Mouse (Mus musculus): Measurements from ENCODE around the gene Gm21958. TPM values are rescaled to one million over a fixed set of nuclear protein-coding genes. Genes with fewer than 3 reads are reported as not detected.

Gene Gm21958
- polyA plus RNA-seq, 1 experiment: not detected

- Histone ChIP-seq H3K4me3 (ENCODE audit: insufficient read depth, poor library complexity, severe bottlenecking) (no peak overlapping the region), H3K79me2 (ENCODE audit: control insufficient read depth, insufficient read depth) (peaks cover 7% of the 10 kb centered on the region), H3K79me3 (ENCODE audit: low read depth) (peaks cover 2% of the 10 kb centered on the region), H3K36me3 (ENCODE audit: control insufficient read depth, insufficient read depth) (peaks cover 84% of the 10 kb centered on the region), H3K27me3 (ENCODE audit: control insufficient read depth, insufficient read depth, insufficient read length) (no peaks in the 10 kb centered on the region), H3ac (ENCODE audit: control insufficient read depth, insufficient read length, low read depth) (no peak overlapping the region)
- TF ChIP-seq MYOG (IDR thresholded peaks at IDR 0.05; ENCODE audit: control insufficient read depth, extremely low read depth, insufficient read length): no peak
- TF ChIP-seq MYOD1 (IDR thresholded peaks at IDR 0.05; ENCODE audit: control insufficient read depth, insufficient read length, low read depth): no peak
- no peak for TF ChIP-seq MAX (IDR thresholded peaks at IDR 0.05)
- no peak for TF ChIP-seq CEBPB (IDR thresholded peaks at IDR 0.05; ENCODE audit: low read depth)
Measured at GRCm38 (mm10) chr3:54728100-54728499, 13.9 kb upstream of the Gm21958 start.

- Histone ChIP-seq H3K36me3 (ENCODE audit: control insufficient read depth, insufficient read depth) (peaks cover 81% of the 10 kb centered on the region), H3K79me2 (ENCODE audit: control insufficient read depth, insufficient read depth) (peaks cover 2% of the 10 kb centered on the region), H3K27me3 (ENCODE audit: control insufficient read depth, insufficient read depth, insufficient read length) (no peaks in the 10 kb centered on the region), H3K79me3 (ENCODE audit: low read depth) (no peaks in the 10 kb centered on the region), H3ac (ENCODE audit: control insufficient read depth, insufficient read length, low read depth) (no peak overlapping the region), H3K4me3 (ENCODE audit: insufficient read depth, poor library complexity, severe bottlenecking) (no peak overlapping the region)
- TF ChIP-seq FOSL1 (IDR thresholded peaks at IDR 0.05; ENCODE audit: insufficient read depth, low read length, poor library complexity, severe bottlenecking): no peak
- TF ChIP-seq MYOG (IDR thresholded peaks at IDR 0.05; ENCODE audit: control insufficient read depth, extremely low read depth, insufficient read length): no peak
- TF ChIP-seq MAX (IDR thresholded peaks at IDR 0.05): no peak
- TF ChIP-seq USF1 (IDR thresholded peaks at IDR 0.05; ENCODE audit: low read depth): no peak
- no peak for TF ChIP-seq CTCF (IDR thresholded peaks at IDR 0.05; ENCODE audit: control insufficient read depth, insufficient read depth, insufficient read length)
- no peak for TF ChIP-seq MYOD1 (IDR thresholded peaks at IDR 0.05; ENCODE audit: control insufficient read depth, insufficient read length, low read depth)
- no peak for TF ChIP-seq CEBPB (IDR thresholded peaks at IDR 0.05; ENCODE audit: low read depth)
Measured at GRCm38 (mm10) chr3:54727588-54727987, 13.4 kb upstream of the Gm21958 start.

DNA sequence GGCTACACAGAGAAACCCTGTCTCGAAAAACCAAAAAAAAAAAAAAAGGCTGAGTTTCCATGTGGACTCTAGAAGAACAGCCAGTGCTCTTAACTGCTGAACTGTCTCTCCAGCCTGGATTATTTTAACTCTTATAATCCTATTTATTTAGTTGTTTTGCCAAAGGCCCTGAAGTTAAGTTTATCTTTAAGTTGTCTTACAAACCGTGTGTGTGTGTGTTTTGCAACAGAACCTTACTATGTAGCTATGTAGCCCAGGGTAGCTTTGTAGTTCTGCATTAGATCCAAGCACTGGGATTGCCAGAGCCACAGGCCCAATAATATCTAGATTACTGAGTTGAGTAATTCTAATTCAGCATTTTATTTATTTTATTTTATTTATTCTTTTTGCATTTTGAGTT, 11.2 kb upstream of the Gm21958 start:
- no peaks in the 10 kb centered on the region for H3K27me3 ChIP-seq (ENCODE audit: control insufficient read depth, insufficient read depth, insufficient read length)
- no peaks in the 10 kb centered on the region for H3K79me2 ChIP-seq (ENCODE audit: control insufficient read depth, insufficient read depth)
- TF ChIP-seq USF1 (IDR thresholded peaks at IDR 0.05; ENCODE audit: low read depth) (no peak), CEBPB (IDR thresholded peaks at IDR 0.05; ENCODE audit: low read depth) (no peak), MAX (IDR thresholded peaks at IDR 0.05) (no peak), MYOG (IDR thresholded peaks at IDR 0.05; ENCODE audit: control insufficient read depth, extremely low read depth, insufficient read length) (no peak), FOSL1 (IDR thresholded peaks at IDR 0.05; ENCODE audit: insufficient read depth, low read length, poor library complexity, severe bottlenecking) (no peak), CTCF (IDR thresholded peaks at IDR 0.05; ENCODE audit: control insufficient read depth, insufficient read depth, insufficient read length) (no peak)
- peaks cover 81% of the 10 kb centered on the region for H3K36me3 ChIP-seq (ENCODE audit: control insufficient read depth, insufficient read depth)
- H3ac ChIP-seq (ENCODE audit: control insufficient read depth, insufficient read length, low read depth): no peak overlapping the region
- no peaks in the 10 kb centered on the region for H3K79me3 ChIP-seq (ENCODE audit: low read depth)
- H3K4me3 ChIP-seq (ENCODE audit: insufficient read depth, poor library complexity, severe bottlenecking): no peak overlapping the region

DNA sequence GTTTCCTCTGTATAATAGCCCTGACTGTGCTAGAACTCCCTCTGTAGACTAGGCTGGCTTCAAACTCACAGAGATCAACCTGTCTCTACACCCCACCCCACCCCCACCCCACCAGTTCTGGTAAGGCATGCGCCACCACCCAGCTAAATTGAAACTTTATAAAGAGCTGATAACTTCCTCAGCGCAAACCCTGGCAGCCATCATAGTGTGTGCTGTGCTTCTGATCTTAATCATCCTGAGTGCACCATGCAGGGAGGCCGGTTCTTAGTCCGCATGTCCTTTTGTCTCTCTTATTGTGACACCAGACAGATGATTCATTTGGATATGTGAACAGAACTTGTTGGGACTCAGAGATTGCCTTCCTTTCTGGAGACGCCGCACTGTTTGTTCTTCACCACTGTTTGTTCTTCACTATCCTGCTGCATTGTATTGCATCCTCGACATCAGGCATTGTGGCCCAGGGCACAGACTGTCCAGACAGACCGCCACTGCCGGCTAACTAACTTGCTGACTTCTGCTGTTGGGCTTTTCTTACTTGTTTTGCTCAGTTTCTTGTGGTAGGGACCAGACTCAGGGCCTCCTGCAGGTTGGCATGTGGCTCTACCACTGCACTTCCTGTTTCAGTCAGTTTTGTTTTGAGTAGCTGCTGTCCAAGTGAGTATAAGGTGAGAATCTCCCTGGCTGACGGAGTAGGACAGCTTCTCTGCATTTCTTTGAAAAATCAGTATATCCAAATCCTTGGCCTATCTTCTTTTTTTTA, 9.8 kb upstream of the Gm21958 start:
- Histone ChIP-seq H3K79me3 (ENCODE audit: low read depth) (no peaks in the 10 kb centered on the region), H3K27me3 (ENCODE audit: control insufficient read depth, insufficient read depth, insufficient read length) (no peaks in the 10 kb centered on the region), H3K4me3 (ENCODE audit: insufficient read depth, poor library complexity, severe bottlenecking) (no peak overlapping the region), H3K79me2 (ENCODE audit: control insufficient read depth, insufficient read depth) (no peaks in the 10 kb centered on the region), H3K36me3 (ENCODE audit: control insufficient read depth, insufficient read depth) (peaks cover 73% of the 10 kb centered on the region), H3ac (ENCODE audit: control insufficient read depth, insufficient read length, low read depth) (no peak overlapping the region)
- TF ChIP-seq CEBPB (IDR thresholded peaks at IDR 0.05; ENCODE audit: low read depth) (no peak), MYOG (IDR thresholded peaks at IDR 0.05; ENCODE audit: control insufficient read depth, extremely low read depth, insufficient read length) (no peak), USF1 (IDR thresholded peaks at IDR 0.05; ENCODE audit: low read depth) (no peak), MYOD1 (IDR thresholded peaks at IDR 0.05; ENCODE audit: control insufficient read depth, insufficient read length, low read depth) (no peak), FOSL1 (IDR thresholded peaks at IDR 0.05; ENCODE audit: insufficient read depth, low read length, poor library complexity, severe bottlenecking) (no peak), CTCF (IDR thresholded peaks at IDR 0.05; ENCODE audit: control insufficient read depth, insufficient read depth, insufficient read length) (no peak)

GRCm38 (mm10) chr3:54718947-54719346, 4.8 kb upstream of the Gm21958 start:
- H3K79me3 ChIP-seq (ENCODE audit: low read depth): no peaks in the 10 kb centered on the region
- no peaks in the 10 kb centered on the region for H3K79me2 ChIP-seq (ENCODE audit: control insufficient read depth, insufficient read depth)
- no peaks in the 10 kb centered on the region for H3K27me3 ChIP-seq (ENCODE audit: control insufficient read depth, insufficient read depth, insufficient read length)
- TF ChIP-seq MAX (IDR thresholded peaks at IDR 0.05) (no peak), MYOG (IDR thresholded peaks at IDR 0.05; ENCODE audit: control insufficient read depth, extremely low read depth, insufficient read length) (no peak), CTCF (IDR thresholded peaks at IDR 0.05; ENCODE audit: control insufficient read depth, insufficient read depth, insufficient read length) (no peak), CEBPB (IDR thresholded peaks at IDR 0.05; ENCODE audit: low read depth) (no peak), FOSL1 (IDR thresholded peaks at IDR 0.05; ENCODE audit: insufficient read depth, low read length, poor library complexity, severe bottlenecking) (no peak), USF1 (IDR thresholded peaks at IDR 0.05; ENCODE audit: low read depth) (no peak), MYOD1 (IDR thresholded peaks at IDR 0.05; ENCODE audit: control insufficient read depth, insufficient read length, low read depth) (no peak)
- no peak overlapping the region for H3K4me3 ChIP-seq (ENCODE audit: insufficient read depth, poor library complexity, severe bottlenecking)
- peaks cover 89% of the 10 kb centered on the region for H3K36me3 ChIP-seq (ENCODE audit: control insufficient read depth, insufficient read depth)
- no peak overlapping the region for H3ac ChIP-seq (ENCODE audit: control insufficient read depth, insufficient read length, low read depth)

DNA sequence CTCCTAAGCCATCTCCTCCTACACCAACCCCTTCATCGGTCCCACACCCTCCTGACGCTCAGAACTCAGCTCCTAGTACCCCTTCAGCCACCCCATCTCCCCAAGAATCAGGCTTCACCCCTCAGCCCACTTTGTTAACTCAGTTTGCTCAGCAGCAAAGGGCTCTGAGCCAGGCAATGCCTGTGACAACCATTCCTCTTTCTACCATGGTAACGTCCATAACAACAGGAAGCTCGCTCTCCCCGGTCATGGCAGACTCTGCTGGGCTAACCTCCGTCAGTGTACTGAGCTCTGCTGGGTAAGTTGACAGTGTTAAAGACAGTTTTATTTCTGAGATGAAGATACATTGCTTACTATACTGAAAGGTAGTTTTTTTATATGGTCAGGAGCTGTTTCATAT, 3.2 kb upstream of the Gm21958 start:
- Histone ChIP-seq H3K4me3 (ENCODE audit: insufficient read depth, poor library complexity, severe bottlenecking) (no peak overlapping the region), H3K27me3 (ENCODE audit: control insufficient read depth, insufficient read depth, insufficient read length) (no peaks in the 10 kb centered on the region), H3K79me3 (ENCODE audit: low read depth) (no peaks in the 10 kb centered on the region), H3K79me2 (ENCODE audit: control insufficient read depth, insufficient read depth) (no peaks in the 10 kb centered on the region), H3K36me3 (ENCODE audit: control insufficient read depth, insufficient read depth) (peaks cover 89% of the 10 kb centered on the region), H3ac (ENCODE audit: control insufficient read depth, insufficient read length, low read depth) (no peak overlapping the region)
- no peak for TF ChIP-seq MYOD1 (IDR thresholded peaks at IDR 0.05; ENCODE audit: control insufficient read depth, insufficient read length, low read depth)
- no peak for TF ChIP-seq MYOG (IDR thresholded peaks at IDR 0.05; ENCODE audit: control insufficient read depth, extremely low read depth, insufficient read length)
- no peak for TF ChIP-seq MAX (IDR thresholded peaks at IDR 0.05)
- TF ChIP-seq USF1 (IDR thresholded peaks at IDR 0.05; ENCODE audit: low read depth): no peak
- no peak for TF ChIP-seq CEBPB (IDR thresholded peaks at IDR 0.05; ENCODE audit: low read depth)
- TF ChIP-seq CTCF (IDR thresholded peaks at IDR 0.05; ENCODE audit: control insufficient read depth, insufficient read depth, insufficient read length): no peak
- no peak for TF ChIP-seq FOSL1 (IDR thresholded peaks at IDR 0.05; ENCODE audit: insufficient read depth, low read length, poor library complexity, severe bottlenecking)
